Mouse (Mus musculus) layer of hippocampus, postnatal 25 days (tissue): ENCODE measurements around the gene Akap7. TPM values are rescaled to one million over a fixed set of nuclear protein-coding genes. Genes with fewer than 3 reads are reported as not detected.
A peak's percentile ranks its signal among the peaks of the same experiment; 100 is the strongest.

Experiments used
- DNase-seq, 2 experiments: peaks; one replicate each; pipeline ENCODE4 v3.0.0; 2022; ENCODE audit warnings: mixed read lengths in 2 of 2, low spot score in 1 of 2; ENCODE audit errors: extremely low spot score in 1 of 2
- total RNA-seq, 2 experiments: library from RNA; stranded (reverse); gene quantifications; 2 replicates each; pipeline ENCODE4 v1.2.3; 2021

Akap7 gene
- total RNA-seq, 2 experiments from 2014 or later: 46.3 to 51.7 TPM

DNA sequence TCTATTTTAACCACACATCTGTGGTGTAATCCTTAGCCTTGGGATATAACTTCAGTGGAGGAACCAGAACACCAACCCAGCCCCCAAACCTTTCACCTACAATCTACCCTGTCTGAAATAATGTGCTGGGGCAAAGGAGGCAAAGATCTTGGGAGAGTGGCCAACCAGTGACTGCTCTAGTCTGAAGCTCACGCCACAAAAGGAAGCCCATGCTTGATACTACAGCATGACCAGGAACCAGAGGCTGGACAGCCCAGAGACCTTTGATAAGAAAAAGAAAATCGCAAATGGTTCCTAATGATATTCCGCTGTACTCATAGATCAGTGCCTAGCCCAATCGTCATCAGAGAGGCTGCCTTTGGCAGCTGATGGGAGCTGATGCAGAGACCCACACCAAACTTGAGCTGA lies 9.4 kb downstream of the Akap7 start:
- no peak for DNase-seq

DNA sequence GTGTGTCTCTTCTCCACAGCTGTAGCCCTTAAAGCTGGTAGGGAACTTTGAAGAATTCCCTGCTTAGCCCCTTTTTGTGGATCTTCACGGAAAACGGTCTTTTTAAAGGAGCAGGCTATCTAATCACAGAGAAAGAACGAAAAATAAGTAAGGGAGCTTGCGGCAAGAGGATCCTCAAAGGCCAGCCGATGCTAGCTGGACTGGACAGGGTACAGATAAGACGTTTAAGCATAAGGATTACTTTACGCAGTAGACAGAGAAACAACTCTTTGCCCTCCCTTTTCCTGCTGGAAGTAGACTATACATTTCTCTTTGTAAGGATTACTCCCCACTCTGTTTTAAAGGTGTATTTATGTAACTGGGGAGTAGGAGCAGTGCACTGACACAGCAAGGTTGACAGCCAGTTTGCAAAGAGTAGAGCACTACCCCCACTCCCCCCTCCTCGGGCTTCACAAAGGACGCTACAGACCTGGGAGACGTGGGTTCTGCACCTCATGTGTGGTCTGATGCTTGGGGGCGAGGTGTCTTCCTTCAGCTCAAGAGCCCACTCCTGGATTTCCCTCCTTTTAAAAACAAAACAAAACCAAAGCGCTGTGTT lies 9.9 kb downstream of the Akap7 start:
- no peak for DNase-seq

DNA sequence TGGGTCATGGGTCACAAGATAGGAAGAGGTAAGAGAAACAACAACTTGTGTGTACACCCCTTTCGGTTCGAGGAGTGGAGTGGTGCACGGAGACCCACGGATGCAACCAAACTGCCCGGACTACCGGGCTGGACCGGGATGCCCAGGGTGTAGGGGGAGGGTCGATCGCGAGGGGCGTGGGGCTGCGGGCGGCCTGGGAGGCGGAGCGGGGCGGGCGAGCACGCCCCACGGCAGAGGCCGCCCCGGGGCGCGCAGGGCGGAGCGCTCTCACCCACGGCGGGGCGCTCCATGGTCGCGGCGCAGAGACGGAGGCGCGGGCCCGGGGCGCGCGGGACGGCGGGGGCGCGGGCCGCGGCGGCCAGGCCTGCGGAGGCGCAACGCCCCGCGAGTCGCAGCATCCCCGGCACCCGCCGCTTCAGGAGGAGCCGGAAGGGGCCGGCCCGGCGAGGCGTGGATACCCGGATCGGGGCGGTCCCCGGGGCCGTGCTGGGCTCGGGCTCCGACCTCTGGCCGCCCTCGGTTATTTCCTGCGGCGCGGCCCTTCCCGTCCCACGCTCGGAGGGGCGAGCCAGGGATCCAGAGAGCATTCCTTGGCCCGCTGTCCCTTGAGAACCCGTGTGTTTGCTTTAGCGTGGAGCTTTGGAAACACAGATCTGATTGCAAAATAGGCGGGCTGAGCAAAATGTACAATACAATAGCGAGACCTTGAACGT lies 10.9 kb downstream of the Akap7 start:
- peak; percentile 68 to 79 for DNase-seq

DNA sequence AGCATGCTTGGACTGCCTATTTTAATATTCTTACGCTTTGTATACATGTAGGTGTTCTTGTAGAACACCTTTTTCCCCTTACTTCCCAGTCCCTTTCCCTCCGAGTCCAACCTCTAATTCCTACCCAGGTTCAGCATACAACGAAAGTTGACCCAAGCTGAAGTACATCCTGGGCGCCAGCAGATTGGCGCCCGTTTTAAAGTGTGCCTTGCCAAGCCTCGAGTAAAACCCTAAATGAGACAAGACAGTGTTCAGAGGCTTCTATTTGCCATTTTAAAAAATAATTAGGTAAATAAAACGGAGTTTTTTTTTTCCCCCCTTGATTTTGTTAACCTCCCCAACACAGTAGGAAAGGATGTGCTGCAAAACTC lies 11.4 kb downstream of the Akap7 start:
- no peak for DNase-seq

DNA sequence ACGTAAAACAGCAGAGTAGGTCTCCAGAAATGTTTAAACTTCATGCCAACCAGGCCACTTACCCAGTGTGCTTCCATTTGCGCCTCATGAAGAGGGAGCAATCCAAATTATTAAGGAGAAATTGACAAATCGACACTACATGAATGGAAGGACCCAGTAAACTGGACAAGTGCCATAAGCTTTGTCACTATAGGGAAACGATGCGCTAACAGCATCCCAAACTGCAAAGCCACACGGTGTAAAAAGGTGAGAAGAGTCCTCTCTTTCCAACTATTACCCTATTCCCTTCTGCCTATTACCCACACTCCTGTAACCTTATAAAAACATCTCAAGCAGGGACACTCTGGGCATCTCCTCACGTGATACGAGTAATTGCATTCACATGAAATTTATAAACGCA lies 11.8 kb downstream of the Akap7 start:
- DNase-seq: no peak

DNA sequence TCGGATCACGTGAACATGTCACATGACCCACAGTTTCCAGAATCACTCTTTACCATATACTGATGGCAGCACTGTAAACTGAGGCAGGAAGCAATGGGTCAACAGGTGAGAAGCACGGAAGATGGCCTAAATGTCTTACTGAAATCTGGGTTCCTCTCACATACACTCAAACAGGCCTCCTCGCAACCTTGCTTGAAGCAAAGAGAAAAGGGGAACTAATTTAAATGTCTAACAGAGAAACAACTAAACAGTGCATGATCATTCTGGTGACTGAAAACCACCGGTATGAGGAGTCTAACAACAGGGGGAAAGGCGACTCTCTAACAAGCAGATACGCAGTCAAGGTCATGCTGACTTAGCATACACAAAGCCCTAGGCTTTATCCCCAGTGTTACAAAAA lies 12.7 kb downstream of the Akap7 start:
- DNase-seq: no peak

DNA sequence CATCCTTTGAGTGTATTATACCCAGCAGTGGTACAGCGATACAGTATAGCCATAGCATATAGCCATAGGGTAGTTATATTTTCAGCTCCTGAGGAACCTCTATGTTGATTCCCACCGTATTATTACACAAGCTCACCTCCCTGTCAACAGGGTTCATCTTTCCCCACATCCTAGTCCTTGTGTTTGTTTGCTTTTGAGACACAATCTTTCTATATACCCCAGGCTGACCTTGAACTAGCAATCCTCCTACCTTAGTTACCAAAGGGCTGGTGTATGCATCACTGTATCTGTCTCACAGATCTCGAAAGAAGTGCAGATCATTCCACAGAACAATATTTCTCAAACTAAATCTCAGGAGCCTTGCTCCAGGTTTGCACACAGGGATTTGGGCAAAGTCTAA lies 13.9 kb downstream of the Akap7 start:
- no peak for DNase-seq

DNA sequence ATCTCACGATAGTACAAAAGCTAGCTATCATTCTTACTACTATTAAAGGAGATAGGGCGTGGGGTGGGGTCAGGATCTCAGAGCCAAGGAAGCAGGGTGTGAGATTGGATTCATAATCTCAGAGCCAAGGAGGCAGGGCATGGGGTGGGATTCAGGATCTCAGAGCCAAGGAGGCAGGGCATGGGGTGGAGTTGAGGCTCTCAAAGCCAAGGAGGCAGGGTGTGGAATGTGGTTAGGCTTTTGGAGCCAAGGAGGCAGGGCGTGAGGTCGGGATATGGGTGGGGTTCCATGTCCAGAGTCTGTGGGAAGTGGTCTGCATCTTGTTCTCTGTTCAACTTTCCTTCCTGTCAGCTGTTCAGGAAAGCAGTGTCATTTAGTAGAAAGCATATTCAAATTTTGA lies 16.6 kb downstream of the Akap7 start:
- no peak for DNase-seq

DNA sequence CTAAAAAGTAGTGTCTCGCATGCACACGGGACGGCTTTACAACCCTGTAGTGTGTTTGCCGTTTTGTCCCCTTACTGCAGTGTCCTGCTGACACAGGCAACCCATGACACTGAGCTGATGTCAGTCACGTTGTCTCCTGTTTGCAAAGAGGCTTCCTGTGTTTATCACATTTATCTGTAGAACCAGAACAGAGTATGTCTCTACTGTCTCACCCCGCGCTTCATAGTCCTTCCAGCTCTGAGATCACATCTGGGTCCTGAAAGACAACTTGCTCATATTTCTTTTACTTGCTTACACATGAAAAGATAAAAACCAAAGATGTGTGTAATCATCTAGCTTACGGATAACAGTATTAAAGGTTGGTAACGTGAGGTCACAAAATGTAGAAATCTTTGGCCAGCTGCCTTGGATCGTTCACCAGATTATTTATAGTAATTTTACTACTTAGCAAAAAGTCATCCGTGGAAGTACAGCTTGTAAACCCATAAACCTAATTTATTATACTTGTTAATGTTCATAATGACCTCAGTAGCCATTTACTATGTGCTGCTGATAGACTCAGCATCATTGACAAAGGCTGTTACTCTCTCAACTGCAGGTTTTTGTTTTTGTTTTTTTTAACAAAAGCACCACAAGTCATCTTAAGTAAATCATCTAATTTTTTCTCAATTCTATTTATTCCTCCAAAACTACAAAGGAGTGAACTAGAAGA lies 22.4 kb downstream of the Akap7 start:
- DNase-seq: no peak

DNA sequence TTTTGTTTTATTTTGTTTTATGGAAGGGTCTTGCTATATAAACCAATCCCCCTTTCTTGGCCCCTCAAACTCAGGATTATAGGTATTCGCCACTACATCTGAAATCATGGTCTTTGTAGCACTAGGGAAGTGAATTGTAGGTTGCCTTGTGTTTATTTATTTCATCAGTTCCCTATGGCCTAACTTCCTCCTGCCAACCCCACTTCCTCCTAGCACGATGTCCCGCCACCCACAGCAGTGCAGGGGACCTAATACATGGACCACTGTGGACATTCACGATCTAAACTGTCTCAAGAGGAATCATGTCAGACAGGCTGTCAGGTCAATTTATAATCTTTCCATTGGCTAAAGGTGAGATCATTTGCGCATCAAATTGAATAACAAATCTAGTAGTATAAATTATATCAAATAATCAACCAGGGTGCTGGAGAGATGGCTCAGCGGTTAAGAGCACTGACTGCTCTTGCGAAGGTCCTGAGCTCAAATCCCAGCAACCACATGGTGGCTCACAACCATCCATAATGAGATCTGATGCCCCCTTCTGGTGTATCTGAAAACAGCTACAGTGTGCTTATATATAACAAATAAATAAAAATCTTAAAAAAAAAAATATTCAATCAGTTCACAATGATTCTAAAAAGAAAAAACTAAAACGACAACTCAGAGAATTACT lies 23.1 kb downstream of the Akap7 start:
- no peak for DNase-seq

DNA sequence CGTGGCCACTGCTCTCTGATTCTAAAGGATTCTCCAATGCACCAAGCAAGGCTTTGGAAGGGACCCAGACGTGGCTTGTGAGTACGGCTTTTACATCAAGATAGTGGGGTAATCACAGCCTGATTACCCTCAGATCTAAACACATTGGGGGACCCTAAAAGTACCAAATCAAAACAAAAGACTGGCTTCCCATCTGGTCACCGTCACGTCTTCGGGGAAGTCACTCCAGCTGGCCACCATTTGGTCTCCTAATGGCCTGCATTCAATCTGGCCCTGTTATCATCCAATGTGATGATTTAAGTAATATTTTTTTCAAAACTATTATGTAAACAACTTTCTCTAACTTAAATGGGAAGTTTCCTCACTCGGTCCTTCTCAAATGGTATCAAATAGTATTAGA lies 24.3 kb downstream of the Akap7 start:
- DNase-seq: no peak

DNA sequence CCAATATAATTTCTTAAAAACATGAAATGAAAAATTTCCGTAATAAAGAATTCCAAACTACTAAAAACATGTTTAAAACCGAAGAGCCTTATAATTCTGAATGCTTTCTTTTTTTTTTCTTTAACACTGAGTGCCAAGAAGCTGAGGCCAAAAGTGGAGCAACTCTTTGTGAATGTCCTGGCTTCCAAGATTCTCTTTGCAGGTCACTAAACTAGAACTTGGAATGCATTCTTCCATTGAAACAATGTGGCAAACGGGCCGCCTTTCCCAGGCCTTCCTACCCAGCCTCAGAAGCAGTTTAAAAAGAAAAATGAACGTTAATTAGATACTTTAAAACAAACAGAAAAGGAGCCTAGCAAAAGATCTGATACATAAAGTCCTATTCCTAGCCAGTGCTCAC lies 27.5 kb downstream of the Akap7 start:
- DNase-seq: no peak

DNA sequence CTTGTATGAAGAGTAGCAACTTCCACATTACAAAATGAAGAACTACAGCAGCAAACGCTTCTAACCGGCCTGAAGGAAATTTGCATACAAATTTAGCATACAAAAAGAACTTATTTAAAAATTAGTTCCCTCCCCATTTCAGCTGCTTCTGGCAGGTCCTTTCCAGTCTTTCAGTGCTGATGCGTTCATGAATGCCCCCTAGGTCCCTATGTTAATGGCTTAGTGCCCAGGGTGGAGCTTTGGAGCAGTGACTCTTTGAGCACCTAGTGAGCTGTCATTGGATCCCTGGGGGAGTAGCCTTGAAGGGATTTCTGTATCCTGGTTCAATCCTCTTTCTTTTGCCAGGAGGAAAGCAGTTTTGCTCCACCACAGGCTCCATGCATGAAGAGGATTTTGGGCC lies 28.3 kb downstream of the Akap7 start:
- no peak for DNase-seq

DNA sequence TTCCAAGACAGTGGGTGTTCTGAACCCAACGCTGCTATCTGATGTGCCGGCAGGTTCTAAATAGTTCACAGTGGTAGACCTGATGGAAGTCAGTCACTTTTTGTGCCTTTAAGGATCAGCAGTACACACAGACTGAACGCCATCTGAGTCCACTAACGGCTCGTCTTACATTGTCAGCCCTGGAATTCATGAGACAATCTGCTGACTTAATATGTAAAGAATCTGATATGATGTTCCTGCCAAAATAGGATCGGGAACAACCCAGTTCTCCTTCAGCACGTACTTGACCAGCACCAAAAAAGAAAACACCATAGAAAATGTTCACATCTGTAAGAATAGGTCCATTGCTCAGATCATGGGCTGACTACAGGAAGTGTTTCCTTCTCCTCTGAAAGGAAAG lies 32.2 kb downstream of the Akap7 start:
- no peak for DNase-seq

DNA sequence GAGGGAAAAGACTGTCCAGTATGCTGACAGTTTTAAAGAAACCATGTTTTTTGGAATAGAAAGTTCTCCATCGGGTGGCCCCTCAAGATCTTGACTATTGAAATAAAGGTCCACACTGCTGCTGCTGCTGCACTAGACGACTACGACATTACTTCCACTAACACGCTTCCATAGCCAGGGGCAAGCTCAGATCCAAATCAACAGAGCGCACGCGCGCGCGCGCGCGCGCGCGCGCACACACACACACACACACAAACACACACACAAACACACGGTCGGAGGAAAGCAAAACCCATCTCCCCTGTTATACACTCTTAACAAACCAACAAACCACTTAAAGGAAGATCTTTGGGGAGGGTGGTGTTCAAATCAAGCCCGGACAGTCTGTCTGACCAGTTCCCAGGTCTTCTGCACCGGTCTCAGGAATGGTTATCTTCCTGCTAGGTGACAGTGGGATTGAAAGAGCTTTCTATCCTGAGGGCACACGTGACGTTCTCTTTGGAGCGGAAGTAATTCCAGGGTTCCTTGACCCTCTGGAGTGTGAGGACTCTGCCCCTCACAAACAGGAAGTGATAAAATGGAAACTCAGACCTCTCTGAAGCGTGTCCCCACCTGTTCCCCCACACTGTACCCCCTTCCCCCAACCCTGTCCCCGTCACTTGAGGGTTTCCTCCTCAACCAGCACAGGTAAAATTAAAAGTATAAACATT lies 32.9 kb downstream of the Akap7 start:
- no peak for DNase-seq

DNA sequence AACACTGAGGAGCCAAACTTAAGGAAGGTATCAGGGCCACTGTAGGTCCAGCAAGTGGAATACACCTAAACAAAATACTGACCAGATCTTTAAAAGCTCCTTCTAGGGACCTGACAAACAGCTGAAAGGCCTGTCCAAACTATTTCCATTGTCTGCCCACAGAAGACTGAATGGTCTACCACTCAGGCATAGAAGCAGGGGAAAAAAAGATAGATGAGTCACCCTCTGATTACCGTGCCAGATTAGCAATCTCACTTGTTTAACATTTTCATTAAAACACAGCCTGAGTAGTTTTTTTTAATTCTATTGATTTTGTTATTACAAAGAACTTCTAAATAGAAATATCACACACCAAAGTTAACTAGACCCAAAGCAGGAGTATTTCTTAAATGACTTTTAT lies 33.9 kb downstream of the Akap7 start:
- DNase-seq: no peak

DNA sequence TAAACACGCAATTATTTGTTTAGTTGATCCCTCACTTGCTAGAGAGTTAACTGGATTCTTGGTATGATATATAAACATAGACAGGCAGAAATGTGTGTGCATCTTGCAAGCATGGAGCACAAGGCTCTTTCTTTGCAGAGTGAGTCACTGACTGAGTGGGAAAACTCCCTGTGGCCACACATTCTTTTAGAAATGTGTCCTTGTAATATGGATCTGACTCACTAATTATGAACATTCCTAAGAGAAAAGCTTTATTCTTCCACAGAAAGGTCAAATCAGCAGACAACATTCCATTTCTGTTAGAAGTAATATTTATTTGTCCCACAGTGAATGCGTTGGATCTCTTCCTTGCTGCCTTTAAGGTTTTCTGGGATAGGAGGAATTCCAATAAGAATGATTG lies 35.9 kb downstream of the Akap7 start:
- DNase-seq: no peak

DNA sequence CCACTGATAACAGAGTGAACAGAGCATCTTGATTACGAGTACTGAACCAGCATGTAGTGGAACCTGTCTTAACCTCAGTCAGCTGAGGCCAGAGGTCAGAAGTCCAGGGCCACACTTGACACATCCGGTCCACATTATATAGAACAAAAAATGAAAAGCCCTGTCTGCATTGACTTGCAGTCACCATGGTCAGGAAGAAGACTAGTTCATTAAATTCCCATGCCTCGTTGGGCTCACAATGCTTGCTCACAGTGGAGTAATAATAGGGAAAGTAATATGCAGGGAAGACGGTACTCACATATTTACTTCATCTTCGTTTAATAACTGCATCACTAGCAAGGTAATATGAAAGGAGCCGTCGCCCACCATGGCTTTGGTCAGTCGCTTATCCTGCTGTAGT lies 36.5 kb downstream of the Akap7 start:
- no peak for DNase-seq

DNA sequence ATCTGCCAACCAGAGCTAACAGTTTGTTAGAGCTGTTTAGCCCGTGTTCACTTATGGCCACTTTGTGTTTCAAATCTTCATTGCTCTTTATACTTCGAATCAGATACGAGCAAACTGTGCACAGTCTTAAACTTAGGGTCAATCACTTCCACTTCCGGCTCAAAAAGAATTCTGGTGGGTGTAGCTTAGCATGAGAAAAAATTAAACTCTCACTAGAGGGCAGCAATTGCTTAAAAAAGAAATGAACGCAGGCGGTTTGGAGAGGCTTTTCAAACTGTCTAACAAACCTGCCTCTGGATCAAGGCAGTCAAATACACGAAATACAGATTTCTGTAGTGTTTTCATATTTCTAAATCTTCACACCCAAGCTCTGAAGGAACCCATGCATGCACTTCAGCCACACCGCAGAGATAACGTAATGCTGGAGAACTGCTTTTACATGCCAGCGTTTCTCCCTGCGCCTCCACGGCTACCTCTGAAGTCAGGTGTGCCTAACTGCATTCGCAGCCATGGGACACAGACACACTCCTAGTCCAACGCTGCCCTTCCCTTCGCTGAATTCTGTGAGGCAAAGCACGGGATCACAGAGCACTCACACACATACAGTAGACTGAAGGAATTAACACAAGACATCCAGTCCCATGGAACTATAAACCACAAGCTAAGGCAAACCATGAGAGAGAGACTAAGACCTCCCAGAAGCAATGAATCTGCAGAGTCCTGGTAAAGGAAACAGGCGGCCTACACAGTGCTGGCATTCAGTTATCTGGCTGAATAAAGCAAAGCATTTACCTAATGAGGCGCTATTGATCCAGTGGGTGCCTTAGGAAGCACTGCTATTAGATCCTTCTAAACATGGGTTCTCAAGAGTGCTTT lies 39.0 kb downstream of the Akap7 start:
- no peak for DNase-seq

DNA sequence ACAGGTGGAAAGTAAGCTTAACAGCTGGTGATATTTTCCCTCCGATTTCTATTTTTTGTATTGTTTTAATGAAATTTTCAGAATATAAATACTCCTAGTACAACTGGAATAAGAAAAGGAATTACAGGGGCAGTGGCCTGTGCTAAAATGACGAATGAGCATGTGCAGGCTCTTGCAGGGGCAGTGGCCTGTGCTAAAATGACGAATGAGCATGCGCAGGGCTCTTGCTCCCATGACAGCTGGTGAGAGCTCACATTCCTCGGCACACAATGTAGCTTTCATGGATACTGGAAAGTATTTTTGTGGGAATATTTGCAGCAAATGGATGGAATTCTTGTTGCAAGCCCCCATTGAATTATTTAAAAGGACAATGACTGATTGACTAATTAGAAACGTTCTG lies 46.5 kb downstream of the Akap7 start:
- no peak for DNase-seq
